Mouse (Mus musculus): ENCODE results near the gene 2310007B03Rik.

- TF ChIP-seq CTCF (IDR thresholded peaks at IDR 0.05; ENCODE audit: borderline replicate concordance, insufficient read depth, low read depth, low read length) (no peak), POLR2A (IDR thresholded peaks at IDR 0.05; ENCODE audit: borderline replicate concordance, insufficient read depth, low read length) (no peak)
These were observed 4.7 kb upstream of the 2310007B03Rik start for GRCm38 (mm10) chr1:93165447-93165846.

All from cerebellum, adult 2 months (tissue).